In genomic region chr13:48498676-48499075, GRCm38 (mm10) we compare ENCODE assay signal across 10 mouse cellular contexts. TPM values are rescaled to one million over a fixed set of nuclear protein-coding genes. Genes with fewer than 3 reads are reported as not detected.
DNase-seq lines count a peak whose midpoint lies in the region; ATAC-seq and TF ChIP-seq lines count a peak whose summit lies in the region.
"Had no signal": no experiment of that assay in that cellular context is flagged by ENCODE, and none has a peak within 500 bp of the region (broad histone marks: within the 10 kb centered on the region; RNA-seq: fewer than 3 reads in every experiment).

No protein-coding gene starts in this region.

- no peak overlapping the region for H3K9ac ChIP-seq in heart, adult 2 months (ENCODE audit: low read depth, low read length)
- H3K9ac ChIP-seq in lung, embryonic 16.5 days (ENCODE audit: low read length): no peak overlapping the region
- H3K9ac ChIP-seq: stomach, embryonic 15.5 days had no signal

- H3K36me3 ChIP-seq in heart, adult 2 months (ENCODE audit: control insufficient read depth, insufficient read depth, low read length): no peaks in the 10 kb centered on the region; the same call in 1 of the 2 replicates
- peaks cover 8% of the 10 kb centered on the region; the same call in 1 of the 2 replicates for H3K36me3 ChIP-seq in lung, embryonic 16.5 days (ENCODE audit: control insufficient read depth, insufficient read depth, low read length)
- H3K36me3 ChIP-seq: stomach, embryonic 15.5 days had no signal

- H3K4me3 ChIP-seq in heart, adult 2 months: no peak overlapping the region
- H3K4me3 ChIP-seq in lung, embryonic 16.5 days (ENCODE audit: low read length): no peak overlapping the region
- H3K4me3 ChIP-seq: stomach, embryonic 15.5 days had no signal

- no peak for TF ChIP-seq CTCF in heart, adult 2 months (IDR thresholded peaks at IDR 0.05)

- no peak for TF ChIP-seq POLR2A in heart, adult 2 months (IDR thresholded peaks at IDR 0.05; ENCODE audit: insufficient read depth, low read depth, low read length)

- peak; percentile 66 for DNase-seq in heart, postnatal 4 days
- DNase-seq in heart, adult 2 months: no peak
- peak; percentile 56 for DNase-seq in adrenal gland, postnatal 10 days
- peak; percentile 76 for DNase-seq in kidney, adult 18-20 months
- no peak for DNase-seq in right cerebral cortex, adult 18-20 months
- no peak for DNase-seq in left cerebral cortex, postnatal 10 days (ENCODE audit: extremely low spot score in 1 of 2, low spot score in 2 of 2)
- DNase-seq in retina, embryonic 14.5 days (ENCODE audit: low spot score): no peak
- DNase-seq: heart, postnatal 36 days had no signal

- no peak overlapping the region for H3K4me2 ChIP-seq in lung, embryonic 16.5 days (ENCODE audit: low read depth, low read length)
- H3K4me2 ChIP-seq: stomach, embryonic 15.5 days had no signal

- WGBS in heart, adult 2 months: 62% methylated on average over 4 of the region's 4 CpGs
- 55% methylated on average over 4 of the region's 4 CpGs for WGBS in lung, embryonic 16.5 days

- intact Hi-C loops in heart, adult 2 months (cut with DNase I): no loop called here
- intact Hi-C loops in left cerebral cortex, postnatal 10 days (cut with DNase I): no loop called here

- no peak for TF ChIP-seq EP300 in heart, adult 2 months (IDR thresholded peaks at IDR 0.05; ENCODE audit: insufficient read depth, low read depth, low read length)

- H3K79me2 ChIP-seq in heart, adult 2 months (replicated peaks; ENCODE audit: control insufficient read depth, insufficient read depth, low read length): no peaks in the 10 kb centered on the region

- peak; percentile 57; the same call in 1 of the 2 replicates for ATAC-seq in lung, embryonic 16.5 days (ENCODE audit: low read depth)

- H3K9me3 ChIP-seq in lung, embryonic 16.5 days (ENCODE audit: control insufficient read depth, low read length): no peaks in the 10 kb centered on the region
- H3K9me3 ChIP-seq: stomach, embryonic 15.5 days had no signal

- H3K27ac ChIP-seq in heart, adult 2 months: no peak overlapping the region
- H3K27ac ChIP-seq in lung, embryonic 16.5 days (ENCODE audit: low read length): no peak overlapping the region
- H3K27ac ChIP-seq: stomach, embryonic 15.5 days had no signal

- H3K4me1 ChIP-seq in heart, adult 2 months (ENCODE audit: control insufficient read depth, insufficient read depth, low read length): peaks cover under 1% of the 10 kb centered on the region; the same call in 1 of the 2 replicates
- no peaks in the 10 kb centered on the region for H3K4me1 ChIP-seq in lung, embryonic 16.5 days (replicated peaks; ENCODE audit: control insufficient read depth, insufficient read depth, low read length)
- H3K4me1 ChIP-seq: stomach, embryonic 15.5 days had no signal

- H3K27me3 ChIP-seq in heart, adult 2 months (ENCODE audit: control insufficient read depth, insufficient read depth, low read length): no peaks in the 10 kb centered on the region
- H3K27me3 ChIP-seq in lung, embryonic 16.5 days (ENCODE audit: control insufficient read depth, insufficient read depth, low read depth, low read length): no peaks in the 10 kb centered on the region
- H3K27me3 ChIP-seq: stomach, embryonic 15.5 days had no signal

RNA-seq across cellular contexts. Expression of gene Zfp169, which starts 14.6 kb away (rescaled TPM):
- 1 to 10 TPM; 5.8 to 6.2 TPM for total RNA-seq in heart, postnatal 4 days (2021)
- 1 to 10 TPM; 5.0 to 7.0 TPM for total RNA-seq in heart, adult 2 months (2021)
- polyA plus RNA-seq in heart, adult 2 months (2012; rRNA removed): 4.2 and 7.2 TPM in 2 replicates
- 1 to 10 TPM; 5.9 to 8.4 TPM for total RNA-seq in adrenal gland, postnatal 10 days (2021)
- 4.1 TPM in 2 replicates for polyA plus RNA-seq in lung, embryonic 16.5 days (2015; fragmentation: Nextera tagmentation; extraction: Ambion mirVana)
- total RNA-seq in left cerebral cortex, postnatal 10 days (2021): 10 to 100 TPM; 18.1 to 19.6 TPM

RNA-seq across cellular contexts. Expression of gene A830005F24Rik, which starts 14.7 kb away (rescaled TPM):
- total RNA-seq in heart, postnatal 4 days (2021): not detected
- total RNA-seq in heart, adult 2 months (2021): under 1 TPM in 1 of 2 experiments, not detected in 1; 0.30 TPM
- 0.23 TPM in 1 of 2 replicates, not detected in the other for polyA plus RNA-seq in heart, adult 2 months (2012; rRNA removed)
- under 1 TPM in 1 of 2 experiments, not detected in 1; 0.39 TPM for total RNA-seq in adrenal gland, postnatal 10 days (2021)
- polyA plus RNA-seq in lung, embryonic 16.5 days (2015; fragmentation: Nextera tagmentation; extraction: Ambion mirVana): 0.84 and 0.87 TPM in 2 replicates
- 1 to 10 TPM in 1 of 2 experiments, under 1 TPM in 1; 0.79 to 1.8 TPM for total RNA-seq in left cerebral cortex, postnatal 10 days (2021)
- total RNA-seq: heart, postnatal 36 days had no signal

Comparison
In these comparisons a context has a peak if more than half of its experiments do, and no peak if none do; other contexts are left out.
1. DNase-seq: peak in heart, postnatal 4 days (single experiment), adrenal gland, postnatal 10 days (single experiment) and kidney, adult 18-20 months (single experiment); none in heart, adult 2 months (0 of 2), right cerebral cortex, adult 18-20 months (single experiment), left cerebral cortex, postnatal 10 days (0 of 2) and retina, embryonic 14.5 days (single experiment).